Mouse (Mus musculus) inflammation-experienced regulatory T-cells, adult 6 months (primary cell): ENCODE results near the gene Colca2. TPM values are rescaled to one million over a fixed set of nuclear protein-coding genes. Genes with fewer than 3 reads are reported as not detected.
A peak's percentile ranks its signal among the peaks of the same experiment; 100 is the strongest.

Source experiments
- ATAC-seq: one replicate; pipeline ENCODE4 v1.8.0; 2017
- polyA plus RNA-seq, 3 experiments: library from polyadenylated mRNA; unstranded; fragments of 100-300 nt; shearing (Covaris generic); gene quantifications; one replicate each; pipeline ENCODE4 v1.2.1; 2017

Colca2 gene
- 1 to 10 TPM in 2 of 3 experiments, not detected in 1; 1.1 to 1.7 TPM for polyA plus RNA-seq

DNA sequence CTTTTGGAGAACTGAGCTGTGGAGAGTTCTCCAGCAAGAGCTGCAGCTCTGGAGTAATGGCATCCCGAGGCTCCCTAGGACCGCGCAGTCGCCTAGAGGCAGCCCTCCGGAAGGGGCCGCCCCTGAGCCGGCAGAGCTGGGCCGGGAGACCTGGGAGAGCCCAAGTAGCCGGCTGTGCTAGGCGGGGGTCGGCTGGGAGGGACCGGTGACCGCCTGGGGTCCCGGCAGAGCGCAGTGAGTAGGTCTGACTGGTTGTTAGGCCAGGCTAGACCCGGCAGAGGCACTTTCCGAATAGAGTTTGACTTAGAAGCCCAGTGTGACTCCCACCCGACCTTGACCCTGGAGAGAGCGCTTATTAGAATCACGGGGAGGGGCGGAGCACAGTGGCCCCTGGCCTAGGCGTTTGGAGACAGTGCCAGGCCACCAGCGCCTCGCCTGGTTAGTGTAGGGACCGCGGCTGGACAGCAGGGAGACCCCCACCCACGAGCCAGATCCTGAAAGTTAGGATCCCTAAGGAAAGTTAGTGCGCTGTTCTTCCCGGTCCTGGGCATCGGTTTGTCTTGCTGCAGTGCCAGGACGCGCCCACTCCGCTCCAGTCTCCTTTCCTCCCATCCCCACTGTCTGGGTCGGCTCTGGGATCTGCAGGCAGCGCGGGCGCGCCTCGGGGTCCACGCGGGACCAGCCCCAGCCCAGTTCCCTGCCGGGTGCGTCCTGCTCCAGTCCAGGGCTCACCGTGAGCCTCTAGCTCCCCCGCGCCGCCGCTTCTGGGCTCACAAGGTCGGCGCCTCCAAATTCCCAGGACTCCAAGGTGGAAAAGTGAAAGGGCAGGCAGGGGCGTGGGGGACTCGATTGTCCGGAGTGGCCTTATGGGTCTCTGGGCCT, at the start of gene Colca2:
Gene Colca2 (minus strand): TSS at position 70 of the 882 bp plus-strand sequence.
- no peak for ATAC-seq

DNA sequence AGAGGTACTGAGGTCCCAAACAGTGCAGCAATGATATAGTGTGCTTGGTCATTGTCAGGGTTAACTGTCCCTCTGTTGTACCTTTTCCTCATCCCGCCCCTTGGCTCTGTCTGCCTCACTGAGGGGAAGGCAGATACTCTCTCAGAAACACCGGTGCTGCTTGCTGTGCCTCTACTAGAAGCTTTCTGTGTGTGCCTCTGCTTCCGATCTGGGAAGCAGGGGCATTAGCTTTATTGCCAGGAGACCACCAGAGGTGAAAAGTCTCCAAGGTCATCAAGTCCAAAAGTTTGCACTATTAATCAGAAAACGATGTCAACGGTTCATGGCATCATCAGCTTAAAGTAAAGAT, 49.2 kb upstream of the Colca2 start:
- ATAC-seq, result no peak

DNA sequence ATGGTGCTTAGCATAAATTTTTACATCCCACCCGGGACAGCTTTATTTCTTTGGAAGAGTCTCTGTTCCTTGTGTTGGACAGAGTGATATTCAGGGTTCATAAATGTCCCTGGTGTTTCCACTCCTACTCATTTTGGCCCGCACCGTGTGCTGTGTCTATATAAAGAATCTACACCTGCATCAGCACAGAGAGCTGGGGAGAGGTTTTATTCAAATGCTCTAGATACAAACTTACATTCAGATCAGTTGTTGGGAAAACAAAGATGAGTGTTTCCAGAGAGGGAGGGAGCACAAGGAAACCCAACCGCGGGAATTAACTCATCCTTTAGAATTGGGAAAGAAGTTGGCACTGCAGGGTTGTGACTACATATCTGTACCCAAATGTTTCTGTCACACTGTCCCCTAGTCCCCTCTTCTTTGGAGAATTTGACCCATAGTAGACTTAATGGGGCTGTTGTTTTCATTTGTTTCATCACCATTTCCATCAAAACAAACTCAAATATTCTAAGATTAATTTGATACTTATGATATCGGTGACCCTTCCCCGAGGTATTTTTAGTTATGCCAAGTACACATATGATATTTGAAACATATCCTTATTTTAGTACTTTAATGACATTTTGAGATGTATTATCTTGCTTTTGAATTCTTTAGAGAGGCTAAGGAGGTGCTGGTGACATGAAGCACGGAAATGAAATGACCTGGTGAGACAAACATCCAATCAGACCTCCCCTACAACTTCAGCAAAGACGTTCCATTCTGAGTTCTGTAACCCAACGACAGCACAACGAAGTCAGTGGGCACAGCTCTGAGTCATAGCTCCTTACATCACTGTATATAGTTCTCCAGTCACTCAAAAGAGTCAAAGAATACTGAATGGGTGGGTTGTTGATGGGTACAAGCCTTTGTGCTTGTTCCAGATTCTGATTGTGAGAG, 48.5 kb upstream of the Colca2 start:
- ATAC-seq, result no peak

DNA sequence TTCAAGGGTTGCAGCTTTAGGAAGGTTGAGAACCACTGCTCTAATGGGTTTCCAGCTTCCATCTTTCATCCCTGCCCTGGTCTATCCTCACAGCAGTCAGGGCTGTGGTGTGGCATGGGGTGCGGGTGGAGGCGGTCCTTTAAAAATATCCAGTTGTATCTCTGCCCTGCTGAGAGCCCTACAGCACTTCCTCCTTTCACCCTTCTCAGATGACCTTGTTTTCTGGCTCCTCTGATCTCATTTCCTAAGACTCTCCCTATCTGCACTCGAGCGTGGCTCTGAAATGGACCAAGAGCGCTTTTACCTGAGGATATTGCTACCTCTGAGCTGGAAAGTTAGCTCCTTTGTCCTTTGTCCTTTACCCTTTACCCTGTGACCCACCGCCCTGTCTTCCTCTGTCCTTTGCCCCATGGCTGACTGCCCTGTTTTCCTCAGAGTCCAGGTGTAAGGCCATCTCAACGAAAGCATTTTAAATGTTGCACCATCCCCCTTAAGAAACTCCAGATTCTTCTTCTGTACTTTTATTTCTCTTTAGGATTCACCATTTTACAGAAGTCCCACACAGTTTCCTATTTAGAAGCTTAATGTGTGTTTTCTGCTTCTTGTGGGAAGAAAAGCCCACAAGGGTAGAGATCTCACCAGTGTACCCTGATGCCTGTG, 46.2 kb upstream of the Colca2 start:
- no peak for ATAC-seq

DNA sequence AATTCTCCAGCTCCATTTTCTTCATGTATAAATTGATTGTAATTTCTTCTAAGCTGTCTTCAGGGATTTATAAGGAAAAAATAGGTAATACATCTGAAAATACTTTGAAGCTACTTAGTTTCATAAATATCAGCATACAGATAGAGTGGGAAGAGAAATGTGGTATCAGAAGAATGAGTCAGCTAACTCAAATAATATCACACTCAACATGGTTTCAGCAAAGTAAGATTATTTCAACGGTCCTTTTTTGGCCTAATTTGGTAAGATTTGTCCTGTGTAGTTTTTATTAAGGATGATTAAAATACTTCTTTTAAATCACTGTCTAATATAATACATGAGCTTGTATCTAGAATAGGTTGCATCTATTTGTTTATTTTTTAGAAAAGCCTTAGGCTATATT, 41.7 kb upstream of the Colca2 start:
- no peak for ATAC-seq

DNA sequence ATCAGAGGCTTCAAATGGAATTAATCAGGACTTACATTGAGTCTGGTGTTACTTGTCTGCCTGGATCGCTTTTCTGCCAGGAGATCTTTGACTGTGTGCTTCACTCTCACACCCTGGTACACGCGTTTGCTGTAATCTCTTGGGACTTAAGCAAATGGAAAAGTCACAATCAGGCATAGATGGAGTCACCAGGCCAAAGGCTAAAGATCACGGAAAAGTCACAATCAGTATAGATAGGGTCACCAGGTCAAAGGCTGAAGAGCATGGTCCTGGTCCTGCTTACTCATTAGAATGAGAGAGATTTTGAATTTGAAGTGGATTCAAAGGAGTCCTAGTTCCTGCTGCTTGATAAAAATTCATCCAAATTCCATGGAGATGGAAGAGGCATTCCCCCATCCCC, 39.9 kb upstream of the Colca2 start:
- no peak for ATAC-seq

DNA sequence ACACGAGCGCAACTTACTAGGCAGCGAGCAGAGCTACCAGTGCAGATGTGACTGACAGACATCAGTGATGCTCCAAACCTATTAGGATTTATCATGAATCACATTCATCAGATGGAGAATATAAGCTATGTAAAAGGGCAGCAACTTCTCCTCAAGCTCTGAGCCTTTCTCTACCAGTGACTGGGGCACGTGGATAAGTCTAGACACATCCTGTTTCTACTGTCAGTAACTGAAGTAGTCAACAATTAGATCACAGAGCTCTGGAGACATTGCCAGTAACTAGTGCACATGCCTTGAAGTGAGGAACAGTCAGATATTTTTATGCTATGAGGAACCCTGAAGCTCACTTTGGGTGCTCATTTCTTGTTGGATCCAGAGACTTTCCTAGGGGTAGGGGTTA, 39.0 kb upstream of the Colca2 start:
- no peak for ATAC-seq

DNA sequence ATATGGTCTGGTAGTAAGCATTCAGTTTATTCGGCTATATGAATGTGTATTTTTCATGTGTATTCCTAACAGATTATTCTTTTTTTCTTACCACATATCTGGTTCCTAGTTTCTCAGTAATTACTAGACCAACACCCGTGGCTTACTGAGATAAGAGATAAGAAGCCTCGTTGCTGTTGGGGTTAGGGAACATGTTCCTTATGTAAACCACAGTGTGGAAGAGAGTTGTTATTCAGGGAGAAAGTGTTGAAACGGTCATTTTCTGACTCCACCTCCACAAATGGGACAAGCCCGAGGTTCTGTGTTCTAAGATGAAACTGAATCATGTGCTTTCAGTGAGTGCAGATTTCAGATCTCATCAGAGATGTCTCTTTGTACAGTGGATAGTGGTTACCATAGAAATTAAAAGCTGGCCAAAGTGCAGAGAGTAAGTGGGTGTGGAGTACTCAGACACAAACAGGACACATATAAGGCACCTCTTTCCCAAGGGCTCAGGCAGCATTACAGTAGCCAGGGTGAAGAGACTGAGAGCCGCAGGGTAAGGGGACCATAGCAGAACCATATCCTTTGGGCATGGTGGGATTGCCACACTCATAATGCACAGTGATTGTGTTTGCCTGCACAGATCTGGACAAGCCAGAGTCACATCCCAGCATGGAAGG, 37.2 kb upstream of the Colca2 start:
- no peak for ATAC-seq

DNA sequence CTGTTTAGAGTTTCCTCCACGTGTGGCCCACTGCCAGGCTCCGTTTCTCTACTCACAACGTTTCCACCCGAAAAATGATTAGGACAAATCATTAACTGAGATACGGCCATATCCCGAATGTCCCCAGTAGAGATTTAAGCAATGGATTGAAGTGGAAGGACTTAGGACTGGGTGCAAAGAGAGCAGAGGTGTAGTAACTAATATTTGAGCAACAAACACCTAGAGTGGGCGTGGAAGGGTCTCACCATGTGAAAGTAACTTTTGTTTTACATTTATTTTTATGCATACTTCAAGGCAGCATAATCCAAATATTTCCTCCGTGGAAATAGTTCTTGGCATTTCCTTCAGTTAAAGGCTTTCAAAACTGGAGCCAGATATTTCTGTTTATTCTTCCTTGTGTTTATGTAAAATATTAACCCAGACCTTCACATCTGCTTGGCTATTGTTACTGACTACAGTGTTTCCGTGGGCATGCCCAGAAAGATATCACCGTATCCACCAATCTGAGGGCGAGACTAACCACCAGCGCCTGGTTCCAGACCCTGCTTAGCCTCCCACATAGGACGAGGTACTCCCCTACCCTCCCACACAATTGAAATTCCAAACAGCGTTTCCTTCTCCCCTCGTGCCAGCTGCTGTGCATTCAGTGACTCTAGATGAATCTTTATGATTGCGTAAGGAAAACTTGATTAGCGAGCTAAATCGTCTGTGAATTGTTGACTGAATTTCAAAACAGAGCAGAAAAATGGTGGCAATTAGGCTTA, 34.4 kb upstream of the Colca2 start:
- ATAC-seq, result no peak

DNA sequence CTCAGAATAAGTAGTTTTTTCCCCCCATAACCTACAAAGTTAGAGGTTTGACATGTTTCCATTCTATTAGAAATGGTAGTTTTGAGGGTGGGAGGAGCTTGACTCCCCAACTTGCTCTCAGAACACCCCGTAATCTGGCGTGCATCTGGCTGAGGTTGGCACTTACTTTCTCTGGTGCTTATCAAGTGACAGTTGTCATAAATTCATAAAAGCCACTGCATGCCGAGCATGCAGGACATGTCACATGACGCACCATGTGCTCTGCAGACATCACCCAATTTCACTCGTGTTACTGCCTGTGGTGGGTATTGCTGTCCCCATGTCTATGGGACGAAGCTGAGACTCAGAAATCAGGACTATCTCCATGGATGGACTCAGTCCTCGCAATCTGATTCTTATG, 32.1 kb upstream of the Colca2 start:
- ATAC-seq, result no peak

DNA sequence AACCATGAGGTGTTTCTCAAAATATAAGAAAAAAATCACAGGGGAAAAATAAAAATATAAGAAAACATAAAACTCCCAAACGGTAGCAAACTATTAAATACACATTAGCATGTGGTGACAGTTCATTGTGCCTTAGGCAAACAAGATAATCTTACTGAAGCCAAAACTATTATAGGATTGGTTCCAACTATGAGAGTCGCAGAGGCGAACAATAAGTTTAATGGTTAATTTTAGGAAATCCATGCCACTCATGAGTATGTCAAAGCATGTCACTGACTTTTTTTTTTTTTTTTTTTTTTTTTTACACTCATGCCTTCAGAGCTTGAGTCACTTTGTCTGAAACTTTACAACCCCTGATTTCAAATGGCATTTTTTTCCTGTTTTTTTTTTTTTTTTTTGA, 28.0 kb upstream of the Colca2 start:
- no peak for ATAC-seq

DNA sequence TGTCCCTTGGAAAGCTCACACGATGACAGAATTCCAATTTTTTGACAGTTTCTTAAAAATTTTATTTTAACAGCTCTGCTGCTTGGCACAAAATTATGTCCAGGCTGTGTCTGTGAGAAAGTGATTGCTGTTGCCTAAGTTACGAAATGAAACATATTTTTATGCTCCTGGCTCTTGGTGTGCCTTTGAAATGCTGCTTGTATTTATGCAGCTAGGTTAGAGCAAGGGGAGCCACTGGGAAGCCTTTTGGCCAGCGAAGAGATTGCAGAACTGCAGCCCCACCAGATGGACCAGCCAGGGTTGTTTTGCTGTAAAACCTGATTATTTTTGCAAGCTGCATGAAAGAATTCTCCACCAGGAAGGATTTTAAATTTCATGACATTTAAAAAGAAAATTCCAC, 26.8 kb upstream of the Colca2 start:
- no peak for ATAC-seq

DNA sequence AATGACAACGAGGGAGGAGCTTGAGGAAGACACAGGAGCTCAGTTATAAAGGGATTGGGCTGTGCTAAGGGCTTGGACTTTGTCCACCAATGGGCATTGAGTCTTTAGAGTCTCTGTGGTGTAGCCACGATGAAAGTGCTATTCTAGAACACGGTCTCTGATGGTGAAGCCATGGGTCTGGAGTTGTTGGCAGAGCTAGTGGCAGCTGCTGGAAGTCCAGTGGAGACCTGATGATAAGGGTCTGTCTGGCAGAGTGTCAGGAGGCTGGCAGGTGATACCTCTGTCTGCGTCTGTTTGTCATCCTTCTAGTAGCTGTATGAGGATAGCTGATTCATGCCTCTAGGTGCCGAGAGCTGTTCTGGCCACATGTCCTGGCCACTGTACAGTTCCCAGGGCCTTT, 25.6 kb upstream of the Colca2 start:
- no peak for ATAC-seq

DNA sequence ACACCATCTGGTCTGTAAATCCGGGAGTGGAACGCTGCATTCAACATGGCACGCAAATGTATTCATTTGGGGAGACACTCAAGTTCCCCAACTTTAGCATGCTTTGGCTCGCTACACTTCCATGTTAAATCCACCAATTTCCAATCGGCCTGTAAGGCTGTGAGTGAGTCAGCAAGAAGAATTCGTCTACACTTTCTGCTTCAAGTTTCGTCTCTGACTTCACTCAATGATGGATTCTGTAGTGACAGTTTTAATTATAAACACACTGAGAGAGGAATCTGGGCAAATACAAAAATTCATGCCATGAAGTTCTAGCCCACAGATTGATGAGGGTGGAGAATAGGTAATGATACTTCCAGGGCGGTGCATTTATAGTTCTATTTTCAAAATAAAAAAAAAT, 15.2 kb upstream of the Colca2 start:
- no peak for ATAC-seq

DNA sequence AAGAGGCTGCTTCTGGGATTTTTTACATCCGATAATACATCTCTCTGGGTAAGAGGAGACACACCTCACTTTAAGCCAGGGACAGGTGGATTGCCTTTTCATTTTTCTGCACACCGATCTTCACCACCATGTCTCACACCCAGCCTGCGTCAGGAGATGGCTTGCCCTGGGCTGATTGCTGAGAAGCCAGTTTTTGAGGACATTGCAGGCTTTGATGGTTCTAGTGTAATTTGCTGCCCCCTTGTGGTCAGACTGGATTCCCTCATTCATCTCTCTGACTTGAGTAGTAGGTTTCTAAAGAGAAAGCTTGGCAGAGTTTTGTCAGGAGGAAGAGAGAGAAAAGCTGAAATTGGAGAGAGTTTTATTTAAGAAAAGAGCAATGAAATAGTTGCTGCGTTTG, 14.3 kb upstream of the Colca2 start:
- ATAC-seq, result peak; percentile 56

DNA sequence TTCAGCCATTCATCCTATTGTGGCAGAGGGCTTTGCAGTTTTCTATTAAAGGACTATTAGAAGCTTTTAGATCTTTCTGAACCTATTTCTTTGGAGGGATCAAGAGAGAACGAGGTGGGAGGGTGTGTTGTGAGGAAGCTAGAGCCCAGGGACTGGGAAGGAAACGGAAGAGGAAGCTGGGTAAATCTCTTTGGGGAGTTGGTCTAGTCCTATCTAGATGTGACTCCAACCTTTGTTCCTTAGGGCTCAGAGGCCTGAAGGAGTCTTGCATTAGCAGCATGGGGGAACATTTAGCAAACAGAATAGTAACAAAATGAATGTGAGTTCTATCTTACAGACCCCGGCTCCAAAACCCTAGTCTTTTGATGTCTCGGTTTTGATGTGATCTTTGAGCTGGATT, 12.6 kb upstream of the Colca2 start:
- no peak for ATAC-seq

DNA sequence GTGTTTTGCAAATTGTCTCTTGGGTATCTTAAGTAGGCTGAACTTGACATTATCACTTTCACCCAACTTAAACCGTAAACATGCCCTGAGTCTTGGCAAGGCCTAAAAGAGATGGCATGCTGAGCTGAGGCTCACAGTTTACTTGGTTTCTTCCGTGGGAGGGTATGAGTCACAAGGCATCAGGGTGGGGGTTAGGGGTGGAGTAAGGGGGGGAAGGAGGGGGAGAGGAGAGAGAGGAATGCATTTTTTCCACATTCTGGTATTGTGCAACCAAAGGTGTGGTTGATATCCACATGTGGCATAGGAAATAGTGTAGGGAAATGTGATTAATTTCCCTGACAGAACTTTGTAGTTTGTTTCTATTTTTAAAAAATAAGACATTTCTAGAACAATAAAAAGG, 7.7 kb upstream of the Colca2 start:
- ATAC-seq, result peak; percentile 64

DNA sequence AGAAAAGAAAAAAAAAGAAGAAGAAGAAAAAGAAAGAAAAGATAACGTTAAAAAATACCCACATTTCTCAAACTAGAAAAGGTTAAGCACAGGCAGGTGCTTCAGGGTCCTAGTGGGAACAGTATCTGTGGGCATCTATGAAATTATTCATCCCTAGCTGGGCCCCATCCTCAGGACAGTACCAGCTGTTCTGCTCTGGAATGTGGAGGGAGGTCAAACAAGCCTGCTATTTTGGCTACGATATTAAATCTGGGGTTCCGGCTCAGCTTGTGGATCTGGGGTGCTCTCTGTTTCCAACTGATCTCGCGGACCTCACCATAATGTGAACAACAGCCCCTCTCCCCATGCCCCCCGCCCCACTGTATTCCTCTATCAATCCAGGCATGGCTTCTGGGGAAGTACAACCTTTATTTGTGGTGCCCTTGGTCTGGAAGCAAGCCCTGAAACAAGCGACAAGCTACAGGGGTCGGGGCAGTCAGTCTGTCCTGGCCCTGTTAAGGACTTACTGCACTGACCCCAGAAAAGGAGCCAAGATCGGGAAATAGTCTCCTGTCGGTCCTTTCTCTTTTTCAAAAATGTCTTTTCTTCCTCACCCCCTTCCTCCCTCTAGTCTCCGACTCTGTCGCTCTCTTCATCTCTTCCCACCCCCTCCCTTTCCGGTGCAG, 403 bp downstream of the Colca2 start:
- no peak for ATAC-seq

DNA sequence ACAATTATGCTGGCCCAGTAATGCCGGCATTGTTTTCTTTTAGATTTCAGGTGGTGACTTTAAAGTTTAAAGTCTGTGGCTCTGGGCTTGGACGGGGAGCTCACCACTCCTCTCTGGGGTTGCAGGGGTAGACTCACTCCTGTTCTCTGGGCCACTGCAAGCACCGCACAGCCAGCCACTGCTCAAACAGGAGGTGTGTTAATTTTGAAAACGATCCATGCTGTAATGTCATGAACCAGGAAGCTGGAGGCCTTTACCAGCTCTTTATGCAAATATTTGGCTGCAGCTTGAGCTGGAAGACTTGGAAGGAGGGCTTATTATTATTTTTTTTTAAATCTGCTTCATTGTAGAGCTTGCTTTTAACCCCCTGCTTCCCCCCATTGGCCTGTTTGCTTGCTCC, 3.7 kb downstream of the Colca2 start:
- ATAC-seq, result no peak

DNA sequence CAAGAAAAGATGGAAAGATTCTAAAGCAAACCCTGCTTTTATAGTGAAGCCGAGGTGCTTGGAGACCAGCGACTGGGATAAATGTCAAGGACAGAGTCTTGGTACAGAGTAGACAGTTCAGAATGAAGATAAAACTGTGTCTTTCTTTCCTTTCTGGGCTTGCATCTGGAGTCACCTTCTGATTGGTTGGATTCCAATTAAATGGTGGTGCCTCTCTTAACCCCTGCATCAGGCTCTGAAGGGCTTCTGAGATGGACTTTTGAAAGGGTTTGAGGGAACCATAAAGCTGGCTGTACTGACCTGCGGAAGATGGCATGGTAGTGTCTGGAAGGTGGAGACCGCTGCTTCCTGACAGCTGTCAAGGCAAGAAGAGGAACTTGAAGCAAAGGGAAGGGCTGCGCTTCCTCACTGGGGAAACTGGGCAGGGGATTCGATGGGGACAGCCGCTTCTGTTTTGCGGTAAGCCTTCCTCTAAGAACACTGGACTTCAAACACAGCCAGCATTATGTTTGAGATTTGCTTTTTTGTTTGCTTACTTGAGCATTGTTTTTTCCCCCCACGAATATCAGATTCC, 4.7 kb downstream of the Colca2 start:
- ATAC-seq, result no peak

DNA sequence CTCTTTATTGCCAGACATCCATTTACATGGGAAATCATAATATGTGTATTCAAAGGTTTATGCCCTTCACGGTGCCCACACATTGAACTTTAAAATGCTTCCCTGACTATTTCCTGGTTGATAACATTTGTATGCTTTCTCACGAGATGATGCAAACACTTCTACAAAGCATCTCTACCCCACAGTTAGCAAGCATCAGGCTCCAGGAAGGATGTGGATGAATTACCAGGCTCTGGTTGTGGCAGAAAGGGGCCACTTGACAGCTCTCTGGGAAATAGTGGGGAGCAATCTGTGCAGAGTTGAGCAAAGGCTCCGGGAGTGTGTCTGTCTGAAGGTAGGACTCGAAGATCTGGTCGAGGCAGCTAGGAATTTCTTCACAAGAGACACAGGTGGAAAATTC, 6.3 kb downstream of the Colca2 start:
- ATAC-seq, result no peak
